Mouse (Mus musculus) liver, embryonic 14.5 days (tissue): Measurements from ENCODE around the gene Rin3.

Experiments
- CTCF ChIP-seq: IDR thresholded peaks from 2 replicates; pipeline ENCODE4 v1.5.1; 2016; ENCODE audit warnings: antibody characterized with exemption, low read depth, control low read depth
- EP300 ChIP-seq: IDR thresholded peaks from 2 replicates; pipeline ENCODE4 v1.6.1; 2016; ENCODE audit warnings: antibody characterized with exemption, low read depth

GRCm38 (mm10) chr12:102372322-102372721 lies 89.5 kb downstream of the Rin3 start:
- TF ChIP-seq CTCF (no peak), EP300 (no peak)
